Mouse (Mus musculus) bone marrow macrophage, adult 2 months (primary cell): ENCODE data around the gene Tcea3.

Source experiments
- CTCF ChIP-seq: IDR thresholded peaks from 2 replicates; pipeline ENCODE4 v1.5.1; 2012; ENCODE audit warnings: low read depth, mild to moderate bottlenecking, low read length, moderate library complexity
- POLR2A ChIP-seq: IDR thresholded peaks from 2 replicates; pipeline ENCODE4 v1.6.1; 2012; ENCODE audit warnings: mild to moderate bottlenecking, low read depth, low read length, borderline replicate concordance

DNA sequence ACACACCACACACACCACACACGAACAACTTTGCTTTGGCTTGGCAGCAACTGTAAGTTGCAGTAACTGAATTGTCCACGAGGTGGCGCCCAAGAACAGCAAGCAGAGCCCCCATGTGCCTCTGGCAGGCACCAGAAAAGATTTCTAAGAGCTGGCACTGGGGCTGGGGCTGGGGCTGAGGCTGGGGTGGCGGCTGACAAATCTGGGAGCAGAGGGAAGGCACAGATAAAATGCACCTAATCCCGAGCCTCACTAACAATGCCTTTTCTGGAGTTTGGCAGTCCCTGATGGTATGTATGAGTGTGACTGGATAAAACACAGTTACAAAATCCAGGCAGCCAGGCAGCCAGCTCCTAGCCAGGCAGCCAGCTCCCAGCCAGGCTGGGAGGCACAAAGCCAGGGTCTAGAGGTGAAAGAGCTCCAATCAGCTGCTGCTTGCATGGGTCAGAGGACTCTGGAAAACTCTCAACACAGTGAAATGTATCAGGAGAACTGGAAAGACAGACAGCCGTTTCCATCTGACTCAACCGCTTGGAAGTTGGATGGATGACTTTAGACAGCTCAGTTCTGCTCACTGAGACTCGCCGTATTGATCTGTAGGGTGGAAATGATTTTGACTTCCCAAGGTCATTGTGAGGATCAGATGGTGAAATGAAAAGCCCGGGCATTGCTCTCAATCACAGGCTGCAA, 13.1 kb downstream of the Tcea3 start:
- TF ChIP-seq POLR2A, result no peak
- peak; percentile 77 for TF ChIP-seq CTCF
